Comparison of ENCODE assay signal across 24 mouse cellular contexts in the genomic region with DNA sequence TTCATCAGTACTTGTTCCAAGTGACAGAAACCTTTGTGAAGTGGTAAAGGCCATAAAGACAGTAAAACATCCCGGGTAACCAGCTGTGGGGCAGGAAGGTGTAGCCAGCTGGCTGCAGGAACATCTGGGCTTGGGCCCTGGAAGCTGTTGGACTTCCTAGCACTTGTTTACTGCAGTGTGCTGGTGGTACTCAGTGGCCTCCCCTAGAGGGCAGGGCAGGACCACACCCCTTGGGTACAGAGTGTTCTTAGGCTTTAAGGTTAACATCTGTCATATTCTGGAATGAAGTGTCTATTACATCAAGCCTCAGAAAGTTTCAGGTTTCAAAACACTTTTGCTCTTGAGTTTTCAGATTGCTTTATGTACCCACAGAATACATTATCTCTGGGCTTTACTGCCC.
A peak's percentile ranks its signal among the peaks of the same experiment; 100 is the strongest.
DNase-seq lines count a peak whose midpoint lies in the region; TF ChIP-seq lines count a peak whose summit lies in the region.
"Had no signal": no experiment of that assay in that cellular context is flagged by ENCODE, and none has a peak within 500 bp of the region (broad histone marks: within the 10 kb centered on the region; RNA-seq: fewer than 3 reads in every experiment).

No protein-coding gene starts in this region.

- peak in 1 of 2 experiments; percentile 12 for DNase-seq in heart, adult 2 months
- no peak for DNase-seq in heart, embryonic 10.5 days (ENCODE audit: low spot score)
- DNase-seq in left cerebral cortex, adult 2 months (ENCODE audit: extremely low spot score in 1 of 2, low spot score in 2 of 2), result no peak
- DNase-seq in left cerebral cortex, postnatal 10 days (ENCODE audit: extremely low spot score in 1 of 2, low spot score in 2 of 2), result no peak
- peak; percentile 8 for DNase-seq in lung, postnatal 10 days
- DNase-seq in lung, postnatal 14 days, result no peak
- DNase-seq in skeletal muscle tissue, adult 2 months (ENCODE audit: low read depth, low spot score), result peak; percentile 52
- no peak for DNase-seq in MN1 (ENCODE audit: low spot score)
- DNase-seq: adrenal gland, postnatal 14 days; cerebellum, adult 11 months; cerebellum, postnatal 10 days; heart, adult 11 months; layer of hippocampus, postnatal 36 days; left cerebral cortex, postnatal 4 days; spleen, adult 18-20 months; thymus, postnatal 36 days had no signal

- H3K4me3 ChIP-seq in heart, adult 2 months, result no peak overlapping the region
- H3K4me3 ChIP-seq in heart, embryonic 10.5 days, result no peak overlapping the region
- H3K4me3 ChIP-seq in left cerebral cortex, adult 2 months, result no peak overlapping the region
- H3K4me3 ChIP-seq: embryonic facial prominence, embryonic 12.5 days; forebrain, embryonic 15.5 days; hindbrain, embryonic 12.5 days; kidney, embryonic 15.5 days; liver, embryonic 15.5 days; midbrain, embryonic 12.5 days; neural tube, embryonic 13.5 days had no signal

- no peaks in the 10 kb centered on the region for H3K36me3 ChIP-seq in heart, adult 2 months (ENCODE audit: control insufficient read depth, insufficient read depth, low read length)
- peaks cover 6% of the 10 kb centered on the region; the same call in 1 of the 2 replicates for H3K36me3 ChIP-seq in heart, embryonic 10.5 days
- H3K36me3 ChIP-seq: embryonic facial prominence, embryonic 12.5 days; kidney, embryonic 15.5 days; liver, embryonic 15.5 days had no signal

- no peak overlapping the region for H3K9ac ChIP-seq in heart, adult 2 months (ENCODE audit: low read depth, low read length)
- H3K9ac ChIP-seq: embryonic facial prominence, embryonic 12.5 days; forebrain, embryonic 15.5 days; hindbrain, embryonic 12.5 days; kidney, embryonic 15.5 days; liver, embryonic 15.5 days; midbrain, embryonic 12.5 days; neural tube, embryonic 13.5 days had no signal

- intact Hi-C loops in heart, adult 2 months (cut with DNase I), result no loop called here
- intact Hi-C loops in left cerebral cortex, adult 2 months (cut with DNase I), result no loop called here
- intact Hi-C loops in left cerebral cortex, postnatal 10 days (cut with DNase I), result no loop called here

- 73% methylated on average over 1 of the region's 1 CpGs for WGBS in heart, adult 2 months
- 77% methylated on average over 1 of the region's 1 CpGs for WGBS in heart, embryonic 10.5 days

- H3K4me1 ChIP-seq in heart, adult 2 months (ENCODE audit: control insufficient read depth, insufficient read depth, low read length), result no peaks in the 10 kb centered on the region
- H3K4me1 ChIP-seq in heart, embryonic 10.5 days, result no peaks in the 10 kb centered on the region
- H3K4me1 ChIP-seq: forebrain, embryonic 15.5 days; kidney, embryonic 15.5 days; liver, embryonic 15.5 days; midbrain, embryonic 12.5 days had no signal

- H3K27ac ChIP-seq in heart, adult 2 months, result no peak overlapping the region
- no peak overlapping the region for H3K27ac ChIP-seq in heart, embryonic 10.5 days
- no peak overlapping the region for H3K27ac ChIP-seq in left cerebral cortex, adult 2 months
- H3K27ac ChIP-seq: embryonic facial prominence, embryonic 12.5 days; forebrain, embryonic 15.5 days; hindbrain, embryonic 12.5 days; kidney, embryonic 15.5 days; liver, embryonic 15.5 days; midbrain, embryonic 12.5 days; neural tube, embryonic 13.5 days had no signal

- peak; percentile 37 for TF ChIP-seq CTCF in heart, adult 2 months (IDR thresholded peaks at IDR 0.05)
- peak; percentile 11 for TF ChIP-seq CTCF in left cerebral cortex, adult 2 months (IDR thresholded peaks at IDR 0.05)

- 0 out of 2 replicates have a peak, but pooled peaks have one; percentile 6 for TF ChIP-seq EP300 in heart, adult 2 months (IDR thresholded peaks at IDR 0.05; ENCODE audit: insufficient read depth, low read depth, low read length)

- H3K9me3 ChIP-seq in heart, embryonic 10.5 days, result no peaks in the 10 kb centered on the region
- H3K9me3 ChIP-seq: embryonic facial prominence, embryonic 12.5 days; forebrain, embryonic 15.5 days; hindbrain, embryonic 12.5 days; kidney, embryonic 15.5 days; liver, embryonic 15.5 days; midbrain, embryonic 12.5 days; neural tube, embryonic 13.5 days had no signal

- no peak for TF ChIP-seq POLR2A in heart, adult 2 months (IDR thresholded peaks at IDR 0.05; ENCODE audit: insufficient read depth, low read depth, low read length)

- no peaks in the 10 kb centered on the region for H3K27me3 ChIP-seq in heart, adult 2 months (ENCODE audit: control insufficient read depth, insufficient read depth, low read length)
- no peaks in the 10 kb centered on the region for H3K27me3 ChIP-seq in heart, embryonic 10.5 days (ENCODE audit: insufficient read depth, poor library complexity, severe bottlenecking)
- H3K27me3 ChIP-seq: embryonic facial prominence, embryonic 12.5 days; forebrain, embryonic 15.5 days; hindbrain, embryonic 12.5 days; kidney, embryonic 15.5 days; liver, embryonic 15.5 days; midbrain, embryonic 12.5 days; neural tube, embryonic 13.5 days; Patski had no signal

- H3K79me2 ChIP-seq in heart, adult 2 months (replicated peaks; ENCODE audit: control insufficient read depth, insufficient read depth, low read length), result no peaks in the 10 kb centered on the region

Comparison
In these comparisons a context has a peak if more than half of its experiments do, and no peak if none do; other contexts are left out.
1. DNase-seq: peak in lung, postnatal 10 days (single experiment) and skeletal muscle tissue, adult 2 months (single experiment); none in heart, embryonic 10.5 days (single experiment), left cerebral cortex, adult 2 months (0 of 2), left cerebral cortex, postnatal 10 days (0 of 2), lung, postnatal 14 days (single experiment) and MN1 (single experiment).